Mouse (Mus musculus): ENCODE results near the gene Rab31.

DNA sequence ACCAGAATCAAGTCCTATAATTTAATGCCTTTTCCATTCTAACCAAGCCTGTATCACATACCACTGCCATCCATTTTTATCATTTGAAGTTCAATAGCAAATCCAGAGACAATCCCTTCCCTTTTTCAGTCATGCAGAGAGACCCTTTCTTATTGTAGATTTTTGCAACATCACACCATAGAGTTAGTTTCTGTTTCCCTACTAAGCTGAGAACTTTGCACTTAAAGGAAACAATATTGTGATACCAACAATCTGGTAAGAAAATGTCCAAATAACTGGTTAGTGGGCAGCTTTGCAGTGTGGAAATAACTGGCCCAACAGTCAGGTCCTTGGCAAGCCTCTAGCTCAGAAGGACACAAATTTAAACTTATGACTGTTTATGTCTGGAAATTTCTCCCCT is 167.7 kb downstream of the Rab31 start:
- no peak for TF ChIP-seq CTCF (IDR thresholded peaks at IDR 0.05; ENCODE audit: low read depth)
- no peak for TF ChIP-seq EP300 (IDR thresholded peaks at IDR 0.05; ENCODE audit: low read depth)
